Mouse (Mus musculus): ENCODE data around the gene Foxo4. TPM values are rescaled to one million over a fixed set of nuclear protein-coding genes. Genes with fewer than 3 reads are reported as not detected.
A peak's percentile ranks its signal among the peaks of the same experiment; 100 is the strongest.

Gene Foxo4
- polyA plus RNA-seq, 1 experiment from 2014 or later, result 3.4 TPM

GRCm38 (mm10) chrX:101268755-101269124, 14.4 kb downstream of the Foxo4 start, which contains the start of gene Gm20489:
TSS of gene Gm20489 (minus strand) at chrX:101269023.
- peaks cover 18% of the 10 kb centered on the region; the same call in 1 of the 2 replicates for H3K27me3 ChIP-seq
- 52% methylated on average over 3 of the region's 3 CpGs for WGBS

GRCm38 (mm10) chrX:101273410-101273809, 19.1 kb downstream of the Foxo4 start:
- 22% methylated on average over 6 of the region's 6 CpGs for WGBS
- no peak for ATAC-seq (ENCODE audit: insufficient number of reproducible peaks, insufficient read depth, low FRiP score, low TSS enrichment, low read depth)

More at GRCm38 (mm10) chrX:101268755-101269124, 14.4 kb downstream of the Foxo4 start, which contains the start of gene Gm20489:
- H3K36me3 ChIP-seq, result no peaks in the 10 kb centered on the region
- no peaks in the 10 kb centered on the region for H3K9me3 ChIP-seq
- no peak within 1 kb of the TSS for H3K4me2 ChIP-seq
- no peak for ATAC-seq (ENCODE audit: insufficient number of reproducible peaks, insufficient read depth, low FRiP score, low TSS enrichment, low read depth)
- H3K27ac ChIP-seq, result no peak within 1 kb of the TSS
- 0 out of 2 replicates have a peak, but pooled peaks cover 5% of the 10 kb centered on the region for H3K4me1 ChIP-seq
- no peak within 1 kb of the TSS for H3K4me3 ChIP-seq
- no peak within 1 kb of the TSS for H3K9ac ChIP-seq

GRCm38 (mm10) chrX:101273875-101274738, 19.8 kb downstream of the Foxo4 start, which contains the start of gene Med12:
TSS of gene Med12 (plus strand) at chrX:101274030.
- H3K4me3 ChIP-seq, result peak within 1 kb of the TSS; percentile 56
- H3K27me3 ChIP-seq, result peaks cover 17% of the 10 kb centered on the region; the same call in 1 of the 2 replicates
- H3K4me2 ChIP-seq, result peak within 1 kb of the TSS; percentile 56
- H3K4me1 ChIP-seq, result no peaks in the 10 kb centered on the region
- peak; percentile 97 for ATAC-seq (ENCODE audit: insufficient number of reproducible peaks, insufficient read depth, low FRiP score, low TSS enrichment, low read depth)
- H3K27ac ChIP-seq, result peak within 1 kb of the TSS; percentile 73
- H3K36me3 ChIP-seq, result peaks cover 21% of the 10 kb centered on the region
- 27% methylated on average over 50 of the region's 54 CpGs for WGBS
- no peaks in the 10 kb centered on the region for H3K9me3 ChIP-seq
- peak within 1 kb of the TSS; percentile 77 for H3K9ac ChIP-seq

More at GRCm38 (mm10) chrX:101273410-101273809, 19.1 kb downstream of the Foxo4 start:
- H3K4me2 ChIP-seq, result peak overlapping the region; percentile 56
- H3K4me1 ChIP-seq, result no peaks in the 10 kb centered on the region
- peak overlapping the region; percentile 56 for H3K4me3 ChIP-seq
- peak overlapping the region; percentile 77 for H3K9ac ChIP-seq
- H3K27me3 ChIP-seq, result peaks cover 18% of the 10 kb centered on the region; the same call in 1 of the 2 replicates
- no peaks in the 10 kb centered on the region for H3K9me3 ChIP-seq
- peaks cover 16% of the 10 kb centered on the region for H3K36me3 ChIP-seq
- H3K27ac ChIP-seq, result peak overlapping the region; percentile 73; the same call in 1 of the 2 replicates

GRCm38 (mm10) chrX:101282813-101283212, 28.5 kb downstream of the Foxo4 start:
- Histone ChIP-seq H3K9me3 (no peaks in the 10 kb centered on the region), H3K36me3 (peaks cover 67% of the 10 kb centered on the region), H3K4me3 (no peak overlapping the region), H3K27ac (no peak overlapping the region), H3K27me3 (peaks cover 4% of the 10 kb centered on the region; the same call in 1 of the 2 replicates), H3K4me2 (no peak overlapping the region), H3K9ac (no peak overlapping the region), H3K4me1 (no peaks in the 10 kb centered on the region)
- 77% methylated on average over 6 of the region's 6 CpGs for WGBS
- ATAC-seq (ENCODE audit: insufficient number of reproducible peaks, insufficient read depth, low FRiP score, low TSS enrichment, low read depth), result no peak

- Histone ChIP-seq H3K4me2 (no peak overlapping the region), H3K9ac (no peak overlapping the region), H3K4me1 (no peaks in the 10 kb centered on the region), H3K4me3 (no peak overlapping the region), H3K36me3 (peaks cover 73% of the 10 kb centered on the region), H3K9me3 (no peaks in the 10 kb centered on the region), H3K27ac (no peak overlapping the region), H3K27me3 (peaks cover 11% of the 10 kb centered on the region; the same call in 1 of the 2 replicates)
- no peak for ATAC-seq (ENCODE audit: insufficient number of reproducible peaks, insufficient read depth, low FRiP score, low TSS enrichment, low read depth)
- 29% methylated on average over 6 of the region's 6 CpGs for WGBS
Measured at GRCm38 (mm10) chrX:101285534-101285933, 31.2 kb downstream of the Foxo4 start.

- Histone ChIP-seq H3K27ac (no peak overlapping the region), H3K4me3 (no peak overlapping the region), H3K9me3 (no peaks in the 10 kb centered on the region), H3K4me2 (no peak overlapping the region), H3K27me3 (peaks cover 11% of the 10 kb centered on the region; the same call in 1 of the 2 replicates), H3K9ac (no peak overlapping the region), H3K4me1 (no peaks in the 10 kb centered on the region), H3K36me3 (peaks cover 75% of the 10 kb centered on the region)
- no peak for ATAC-seq (ENCODE audit: insufficient number of reproducible peaks, insufficient read depth, low FRiP score, low TSS enrichment, low read depth)
- 88% methylated on average over 14 of the region's 14 CpGs for WGBS
Measured at GRCm38 (mm10) chrX:101285953-101286670, 31.8 kb downstream of the Foxo4 start.

- 93% methylated on average over 3 of the region's 3 CpGs for WGBS
- Histone ChIP-seq H3K4me2 (no peak overlapping the region), H3K4me3 (no peak overlapping the region), H3K9ac (no peak overlapping the region), H3K36me3 (peaks cover 78% of the 10 kb centered on the region), H3K4me1 (no peaks in the 10 kb centered on the region), H3K9me3 (no peaks in the 10 kb centered on the region), H3K27me3 (peaks cover 11% of the 10 kb centered on the region; the same call in 1 of the 2 replicates), H3K27ac (no peak overlapping the region)
- no peak for ATAC-seq (ENCODE audit: insufficient number of reproducible peaks, insufficient read depth, low FRiP score, low TSS enrichment, low read depth)
Measured at GRCm38 (mm10) chrX:101287543-101287942, 33.2 kb downstream of the Foxo4 start.

- 92% methylated on average over 6 of the region's 6 CpGs for WGBS
- H3K4me2 ChIP-seq, result no peak overlapping the region
- H3K9me3 ChIP-seq, result no peaks in the 10 kb centered on the region
- peaks cover 79% of the 10 kb centered on the region for H3K36me3 ChIP-seq
- no peak overlapping the region for H3K27ac ChIP-seq
- H3K4me1 ChIP-seq, result no peaks in the 10 kb centered on the region
- H3K27me3 ChIP-seq, result peaks cover 11% of the 10 kb centered on the region; the same call in 1 of the 2 replicates
- H3K4me3 ChIP-seq, result no peak overlapping the region
- no peak overlapping the region for H3K9ac ChIP-seq
- no peak for ATAC-seq (ENCODE audit: insufficient number of reproducible peaks, insufficient read depth, low FRiP score, low TSS enrichment, low read depth)
Measured at GRCm38 (mm10) chrX:101288432-101288831, 34.1 kb downstream of the Foxo4 start.

GRCm38 (mm10) chrX:101289037-101289436, 34.7 kb downstream of the Foxo4 start:
- H3K36me3 ChIP-seq, result peaks cover 81% of the 10 kb centered on the region
- H3K9ac ChIP-seq, result no peak overlapping the region
- WGBS, result 89% methylated on average over 7 of the region's 7 CpGs
- H3K27ac ChIP-seq, result no peak overlapping the region
- no peak overlapping the region for H3K4me2 ChIP-seq
- H3K9me3 ChIP-seq, result no peaks in the 10 kb centered on the region
- ATAC-seq (ENCODE audit: insufficient number of reproducible peaks, insufficient read depth, low FRiP score, low TSS enrichment, low read depth), result no peak
- H3K27me3 ChIP-seq, result peaks cover 11% of the 10 kb centered on the region; the same call in 1 of the 2 replicates
- H3K4me1 ChIP-seq, result no peaks in the 10 kb centered on the region
- H3K4me3 ChIP-seq, result no peak overlapping the region

GRCm38 (mm10) chrX:101290111-101290510, 35.8 kb downstream of the Foxo4 start:
- H3K27me3 ChIP-seq, result peaks cover 11% of the 10 kb centered on the region; the same call in 1 of the 2 replicates
- no peaks in the 10 kb centered on the region for H3K4me1 ChIP-seq
- peaks cover 74% of the 10 kb centered on the region for H3K36me3 ChIP-seq
- ATAC-seq (ENCODE audit: insufficient number of reproducible peaks, insufficient read depth, low FRiP score, low TSS enrichment, low read depth), result no peak
- no peak overlapping the region for H3K4me2 ChIP-seq
- H3K9ac ChIP-seq, result no peak overlapping the region
- H3K9me3 ChIP-seq, result no peaks in the 10 kb centered on the region
- H3K27ac ChIP-seq, result no peak overlapping the region
- H3K4me3 ChIP-seq, result no peak overlapping the region
- 86% methylated on average over 10 of the region's 10 CpGs for WGBS

- WGBS, result 37% methylated on average over 13 of the region's 24 CpGs
- Histone ChIP-seq H3K36me3 (peaks cover 16% of the 10 kb centered on the region), H3K4me3 (peak within 1 kb of the TSS; percentile 48), H3K27me3 (peaks cover 29% of the 10 kb centered on the region), H3K9ac (peak within 1 kb of the TSS; percentile 65), H3K27ac (peak within 1 kb of the TSS; percentile 39; the same call in 1 of the 2 replicates), H3K9me3 (no peaks in the 10 kb centered on the region), H3K4me1 (peaks cover 6% of the 10 kb centered on the region), H3K4me2 (peak within 1 kb of the TSS; percentile 59)
- no peak for ATAC-seq (ENCODE audit: insufficient number of reproducible peaks, insufficient read depth, low FRiP score, low TSS enrichment, low read depth)
Measured at GRCm38 (mm10) chrX:101299055-101299454, 44.7 kb downstream of the Foxo4 start, which contains the start of gene Nlgn3. TSS of gene Nlgn3 (plus strand) at chrX:101299168.

Data from embryonic facial prominence, embryonic 13.5 days (tissue).